Mouse (Mus musculus) spleen, postnatal 36 days (tissue): ENCODE data around the gene Adcy6.

Experiments used
- DNase-seq, 2 experiments: peaks; one replicate each; pipeline ENCODE4 v3.0.0; 2022; ENCODE audit warnings: low spot score in 2 of 2, mixed read lengths in 1 of 2

The Adcy6 gene

DNA sequence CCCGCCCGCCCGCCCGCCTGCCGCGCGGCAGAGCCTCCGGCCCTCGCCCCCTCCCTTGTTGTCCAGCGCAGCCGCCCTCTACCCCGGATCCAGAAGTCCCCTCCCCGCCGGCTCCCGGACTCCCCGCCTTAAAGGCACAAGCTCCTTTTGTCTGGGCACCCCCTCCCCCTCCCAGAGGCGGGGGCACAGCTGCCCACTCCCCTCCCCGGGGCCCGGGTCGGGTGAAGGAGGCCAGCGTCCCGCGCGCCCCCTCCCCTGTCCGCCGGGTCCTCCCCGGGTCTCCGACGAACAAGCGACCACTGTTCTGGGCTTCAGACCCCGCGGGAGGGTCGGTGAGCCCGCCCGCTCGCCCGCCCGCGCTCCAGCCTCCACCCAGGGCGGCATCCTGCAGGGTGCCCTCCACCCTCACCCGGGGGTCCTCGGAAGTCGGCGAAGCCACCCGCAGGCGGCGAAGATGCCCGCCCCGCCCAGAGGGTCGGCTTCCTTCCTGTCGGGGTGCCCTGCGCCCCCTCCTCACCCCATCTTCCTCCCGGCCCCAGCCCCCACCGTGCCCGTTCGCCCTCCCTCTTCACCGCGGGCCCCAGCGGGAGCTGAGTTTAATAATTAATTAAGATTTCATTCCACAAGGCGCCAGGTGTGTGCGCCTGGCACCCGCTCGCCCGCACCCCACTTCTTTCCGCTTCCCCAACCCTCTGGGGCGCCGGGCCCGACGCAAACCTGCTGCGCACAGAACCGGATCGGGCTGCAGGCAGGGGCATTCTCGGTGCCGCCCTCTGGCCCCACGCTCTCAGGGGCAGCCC, at the start of gene Adcy6:
Adcy6 (minus strand) TSS at position 746 of the 800 bp plus-strand sequence.
- peak in 1 of 2 experiments; percentile 39 for DNase-seq

DNA sequence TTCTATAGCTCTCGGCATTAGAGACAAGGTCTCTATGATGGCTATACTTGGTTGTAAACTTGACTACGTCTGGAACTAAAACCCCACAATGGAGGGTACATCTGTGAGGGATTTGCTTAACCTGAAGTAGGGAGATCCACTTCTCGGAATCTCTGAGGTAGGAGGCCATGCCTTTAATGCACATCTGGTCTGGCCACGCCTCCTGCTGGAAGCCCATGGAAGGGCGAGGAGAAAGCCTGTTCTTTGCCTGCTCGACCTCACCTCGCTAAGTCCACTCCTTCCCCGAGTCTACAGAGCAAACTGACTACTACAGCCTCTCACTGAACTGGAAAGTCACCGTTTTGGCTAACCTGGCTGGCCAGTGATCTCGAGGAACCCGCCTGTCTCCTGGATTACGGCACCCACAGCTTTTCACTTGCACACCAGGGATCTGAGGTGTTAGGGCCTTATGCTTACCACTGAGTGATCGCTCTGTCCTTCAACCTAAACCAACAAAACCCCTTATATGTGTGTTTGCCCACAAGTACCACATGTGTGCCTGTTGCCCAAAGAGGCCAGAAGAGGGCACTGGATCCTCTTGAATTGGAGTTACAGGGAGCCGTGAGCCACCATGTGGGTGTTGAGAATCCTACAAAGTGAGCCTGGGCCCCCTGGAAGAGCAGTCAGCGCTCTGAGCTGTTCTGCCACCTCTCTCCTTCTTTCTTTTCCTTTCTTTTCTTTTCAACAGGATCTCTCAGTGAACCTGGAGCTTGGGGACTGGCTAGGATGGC, 47.3 kb upstream of the Adcy6 start:
- no peak for DNase-seq

DNA sequence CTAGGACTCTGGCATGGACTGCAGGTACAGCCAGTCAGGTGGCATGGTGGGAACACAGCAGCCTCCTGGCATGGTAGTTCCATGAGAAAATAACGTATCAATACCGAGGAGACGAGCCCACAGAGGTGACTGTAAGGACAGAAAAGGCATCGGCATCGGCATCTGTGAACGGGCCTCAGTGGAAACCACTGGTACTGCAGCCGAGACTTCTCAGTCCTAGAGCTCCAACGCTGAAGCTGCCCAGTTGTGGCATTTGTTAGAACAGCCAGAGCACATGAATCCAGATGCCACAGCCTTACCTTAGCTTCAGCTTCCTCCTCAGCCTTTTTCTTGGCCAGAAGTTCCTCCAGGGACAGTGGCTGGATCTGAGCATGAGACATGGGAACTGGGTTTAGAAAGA, 42.3 kb upstream of the Adcy6 start:
- no peak for DNase-seq

DNA sequence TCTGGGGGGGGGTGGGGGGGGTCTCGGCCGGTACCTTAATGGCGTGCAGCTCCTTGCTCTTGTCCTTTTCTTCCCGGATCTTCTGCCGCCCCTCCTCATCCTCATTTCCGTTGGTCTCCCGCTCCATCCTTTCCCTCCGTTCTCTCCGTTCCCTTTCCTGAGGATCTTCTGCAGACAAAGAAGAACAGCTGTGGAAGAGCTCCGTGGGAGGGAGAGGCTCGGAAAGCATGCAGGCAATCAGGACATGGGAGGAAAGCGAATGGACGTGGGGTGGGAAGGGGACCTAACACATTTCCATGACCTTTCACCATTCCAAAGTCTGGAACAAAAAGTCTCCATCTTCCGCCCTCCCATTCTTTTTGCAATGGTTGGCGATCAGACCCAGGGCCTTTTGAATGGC, 41.6 kb upstream of the Adcy6 start:
- DNase-seq: no peak

DNA sequence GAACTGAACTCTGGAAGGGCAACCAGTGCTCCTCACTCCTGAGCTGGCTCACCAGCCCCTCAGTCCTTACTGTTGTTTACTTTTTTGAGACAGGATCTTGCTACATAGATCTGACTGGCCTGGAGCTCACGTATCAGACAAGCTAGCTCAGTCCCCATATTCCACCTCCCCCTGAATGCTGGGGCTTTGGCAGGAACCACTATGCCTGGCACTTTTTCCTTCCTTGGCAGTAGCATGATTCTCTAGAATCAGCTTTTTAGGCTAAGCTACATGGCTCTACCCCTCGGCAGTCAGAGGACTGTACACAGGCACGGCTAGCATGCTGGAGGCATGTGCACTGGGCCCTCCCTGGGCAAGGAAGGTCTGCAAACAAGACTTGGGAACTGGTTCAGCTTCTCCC, 38.2 kb upstream of the Adcy6 start:
- DNase-seq: no peak

DNA sequence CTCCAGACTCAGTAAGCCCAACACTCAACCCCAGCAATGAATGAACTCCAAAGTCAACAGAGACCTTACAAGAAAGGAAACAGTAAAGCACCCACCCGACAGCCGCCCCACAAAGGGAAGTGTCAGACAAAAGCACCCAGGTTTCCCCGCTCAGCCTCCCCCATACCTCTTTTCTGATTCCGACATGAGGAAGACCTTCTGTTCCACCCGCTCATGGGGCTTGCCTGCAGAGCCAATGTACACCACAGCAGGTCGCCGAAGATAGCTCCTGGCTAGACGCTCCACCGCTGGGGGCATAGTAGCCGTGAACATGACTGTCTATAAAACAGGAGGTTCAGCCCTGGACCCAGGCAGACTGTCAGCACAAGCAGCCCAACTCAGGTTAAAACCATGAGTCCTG, 37.4 kb upstream of the Adcy6 start:
- no peak for DNase-seq

DNA sequence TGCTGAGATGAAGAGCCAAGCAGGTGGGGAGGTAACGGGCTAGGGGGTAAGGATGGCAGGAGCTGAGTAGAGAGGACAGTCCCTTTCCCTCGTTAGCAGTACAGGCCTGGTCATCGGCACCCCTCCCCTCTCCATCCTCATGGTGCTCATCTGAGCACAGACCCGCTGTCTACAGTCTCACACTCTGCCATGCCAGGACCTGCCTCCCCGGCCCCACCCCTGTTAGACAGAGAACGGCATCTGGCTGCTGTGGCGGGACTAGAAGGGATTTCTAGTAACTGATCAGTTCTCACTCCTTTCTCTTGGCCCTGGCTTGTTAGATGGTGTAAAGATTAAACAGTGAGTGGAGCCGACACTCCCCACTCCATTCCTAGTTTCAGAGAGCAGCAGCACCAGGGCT, 36.9 kb upstream of the Adcy6 start:
- no peak for DNase-seq

DNA sequence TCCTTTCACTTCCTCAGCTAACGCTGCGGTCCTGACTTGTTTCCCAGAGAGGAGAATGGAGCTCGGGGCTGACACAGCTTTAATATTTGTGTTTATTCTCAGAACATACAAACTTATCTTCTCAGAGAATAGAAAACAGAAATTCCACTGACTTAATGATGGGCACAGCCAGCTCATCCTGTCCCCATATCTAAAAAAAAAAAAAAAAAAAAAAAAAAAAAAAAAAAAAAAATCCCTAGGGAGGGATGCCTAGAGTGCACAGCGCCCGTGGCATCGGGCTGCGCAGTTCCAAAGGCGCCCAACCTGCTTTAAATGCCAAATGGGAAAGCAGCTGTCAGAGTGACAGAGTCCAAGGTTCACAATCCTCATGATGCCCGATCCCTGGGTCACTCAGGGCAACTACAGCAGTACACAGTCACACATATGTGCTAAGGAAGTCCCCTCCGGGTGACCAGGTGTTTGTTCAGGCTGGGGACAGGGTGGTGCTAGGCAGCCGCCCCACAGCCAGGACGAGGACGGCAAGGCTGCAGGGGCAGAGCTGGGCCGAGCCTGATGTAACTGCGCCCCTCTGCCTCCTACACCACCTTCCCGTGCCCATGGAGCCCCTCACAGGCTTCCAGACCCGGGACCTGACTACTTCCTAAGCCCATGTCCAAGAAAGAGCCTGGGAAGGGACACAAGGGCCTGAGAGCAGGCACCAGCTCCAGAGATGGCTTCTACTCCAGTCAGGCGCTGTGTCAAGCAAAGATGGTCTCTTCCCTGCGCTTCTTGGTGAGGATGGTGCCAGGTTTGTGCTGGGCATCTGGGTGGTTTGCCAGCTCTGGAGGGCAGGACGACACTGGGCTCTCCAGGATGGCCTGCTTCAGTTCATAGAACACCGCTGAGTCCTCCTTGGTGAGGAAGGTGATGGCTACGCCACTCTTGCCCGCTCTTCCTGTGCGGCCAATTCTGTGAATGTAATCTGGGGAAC, 35.5 kb upstream of the Adcy6 start:
- no peak for DNase-seq

DNA sequence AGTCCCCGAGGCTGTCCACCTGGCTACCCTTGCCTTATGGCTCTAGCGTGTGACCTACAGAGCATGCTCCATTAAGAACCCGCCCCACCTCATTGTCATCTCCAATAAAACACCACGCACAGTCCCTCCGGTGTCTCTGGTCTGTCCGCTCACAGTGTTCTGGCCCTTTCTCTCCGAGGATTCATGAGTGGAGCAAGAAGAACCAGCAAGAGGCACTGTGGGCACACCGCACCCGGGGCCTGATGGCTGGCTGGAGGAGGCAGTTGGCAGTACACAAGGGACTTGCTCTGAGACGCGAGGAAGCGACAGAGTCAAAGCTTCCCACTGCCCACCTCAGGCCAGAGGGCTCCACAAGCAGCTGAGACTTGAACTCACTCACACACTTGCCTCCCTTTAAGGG, 34.5 kb upstream of the Adcy6 start:
- DNase-seq: no peak

DNA sequence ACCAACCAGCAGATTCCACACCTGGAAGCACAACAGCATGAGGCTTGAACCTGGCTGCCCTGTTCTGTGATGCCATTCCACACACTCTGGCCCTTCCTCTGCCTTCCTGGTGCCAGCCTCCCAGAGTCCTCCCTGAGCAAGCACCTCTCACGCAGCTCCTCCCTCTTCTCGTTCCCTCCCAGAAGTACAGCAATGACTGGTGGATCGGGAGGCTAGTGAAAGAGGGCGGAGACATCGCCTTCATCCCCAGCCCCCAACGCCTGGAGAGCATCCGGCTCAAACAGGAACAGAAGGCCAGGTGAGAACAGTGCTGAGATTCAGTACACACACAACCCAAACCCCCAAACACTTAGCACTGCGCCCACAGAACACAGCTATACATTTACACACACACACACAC, 30.3 kb upstream of the Adcy6 start:
- no peak for DNase-seq

DNA sequence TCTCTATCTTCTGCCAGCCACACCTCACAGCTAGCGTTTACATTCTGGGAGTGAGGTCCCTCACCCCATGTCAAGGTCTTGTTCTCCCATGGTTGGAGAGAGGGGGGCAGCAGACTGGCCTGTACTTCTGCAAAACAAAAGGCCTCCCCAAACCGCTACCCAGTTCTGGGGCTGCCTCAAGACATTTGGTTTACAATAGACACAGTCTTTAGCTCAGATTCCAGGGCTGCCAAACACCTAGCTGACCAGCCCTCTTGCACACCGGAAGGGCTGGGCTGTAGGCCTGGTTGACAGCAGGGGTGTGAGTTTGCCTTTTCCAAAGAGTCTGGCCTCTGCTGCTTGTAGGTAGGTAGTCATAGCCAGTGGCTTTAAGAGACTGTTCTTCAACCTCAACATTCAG, 27.3 kb upstream of the Adcy6 start:
- no peak for DNase-seq

DNA sequence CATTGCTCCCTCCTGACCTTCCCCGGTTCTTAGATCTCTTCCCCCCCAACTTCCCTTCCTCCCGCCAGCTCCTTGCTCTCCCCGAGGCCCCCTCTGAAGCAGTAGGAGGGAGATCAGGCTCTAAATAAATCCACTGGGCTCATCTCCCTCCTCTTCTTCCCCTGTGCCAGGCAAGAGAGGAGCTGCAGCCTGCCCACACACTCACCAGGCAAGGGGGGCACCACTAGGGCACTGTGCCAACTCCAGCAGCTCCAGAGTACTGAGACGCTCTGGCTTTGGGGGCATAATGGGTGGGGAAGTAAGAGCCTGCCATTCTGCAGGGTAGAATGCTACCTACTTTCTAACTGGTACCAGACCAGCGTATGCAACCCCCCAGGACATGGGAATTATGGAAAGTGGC, 26.6 kb upstream of the Adcy6 start:
- DNase-seq: no peak

DNA sequence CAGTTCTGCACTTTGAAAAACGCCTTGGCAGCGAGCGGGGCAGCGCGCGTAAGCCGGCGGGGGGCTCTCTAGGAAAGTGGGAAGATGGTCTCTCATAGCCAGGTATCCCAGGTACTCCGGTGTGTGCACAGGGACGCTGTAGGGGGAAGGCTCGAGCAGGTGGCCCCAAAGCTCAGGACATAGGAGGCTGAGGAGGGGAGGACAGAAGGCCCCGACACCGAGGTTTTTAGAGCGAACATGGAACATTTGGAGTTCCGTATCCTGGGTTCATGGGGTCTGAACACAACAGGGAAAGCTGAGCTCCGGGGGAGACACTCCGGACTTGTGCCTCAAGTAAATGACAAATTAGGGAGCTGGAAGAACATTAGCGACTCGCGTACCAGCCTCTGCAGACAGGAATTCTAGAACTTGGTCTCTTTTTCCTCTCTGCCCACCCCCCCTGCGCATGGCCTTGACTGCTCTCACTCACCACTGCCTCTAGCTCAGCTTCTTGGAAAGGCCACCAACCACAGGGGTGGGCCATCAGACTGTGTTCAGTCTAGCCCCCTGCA, 25.5 kb upstream of the Adcy6 start:
- no peak for DNase-seq

DNA sequence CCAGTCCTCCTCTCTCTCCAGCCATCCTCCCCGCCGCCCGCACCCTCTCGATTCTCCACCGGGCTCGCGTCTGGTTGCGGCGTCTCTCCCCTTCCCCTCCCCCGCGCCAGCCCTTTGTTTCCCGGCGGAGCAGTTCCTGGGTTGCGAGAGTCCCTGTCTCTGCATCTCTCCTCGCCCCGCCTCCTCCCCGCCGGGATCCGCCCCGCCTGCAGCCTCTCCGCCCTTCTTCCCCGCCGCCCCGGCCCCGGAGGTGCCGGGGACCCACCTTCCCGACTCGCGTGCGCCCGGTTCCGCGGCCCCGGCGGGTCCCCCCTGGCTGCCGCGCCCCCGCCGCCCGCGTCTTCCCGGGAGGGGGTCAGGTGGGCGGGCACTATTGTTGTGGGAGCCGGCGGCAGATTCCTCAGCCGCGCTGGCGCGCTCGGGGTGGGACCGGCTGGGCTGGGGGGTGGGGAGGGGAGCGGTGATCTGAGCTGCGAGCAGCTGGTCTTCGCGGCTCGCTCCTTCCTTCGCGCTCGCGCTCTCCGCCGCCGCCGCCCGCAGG, 24.7 kb upstream of the Adcy6 start:
- DNase-seq: peak; percentile 29

DNA sequence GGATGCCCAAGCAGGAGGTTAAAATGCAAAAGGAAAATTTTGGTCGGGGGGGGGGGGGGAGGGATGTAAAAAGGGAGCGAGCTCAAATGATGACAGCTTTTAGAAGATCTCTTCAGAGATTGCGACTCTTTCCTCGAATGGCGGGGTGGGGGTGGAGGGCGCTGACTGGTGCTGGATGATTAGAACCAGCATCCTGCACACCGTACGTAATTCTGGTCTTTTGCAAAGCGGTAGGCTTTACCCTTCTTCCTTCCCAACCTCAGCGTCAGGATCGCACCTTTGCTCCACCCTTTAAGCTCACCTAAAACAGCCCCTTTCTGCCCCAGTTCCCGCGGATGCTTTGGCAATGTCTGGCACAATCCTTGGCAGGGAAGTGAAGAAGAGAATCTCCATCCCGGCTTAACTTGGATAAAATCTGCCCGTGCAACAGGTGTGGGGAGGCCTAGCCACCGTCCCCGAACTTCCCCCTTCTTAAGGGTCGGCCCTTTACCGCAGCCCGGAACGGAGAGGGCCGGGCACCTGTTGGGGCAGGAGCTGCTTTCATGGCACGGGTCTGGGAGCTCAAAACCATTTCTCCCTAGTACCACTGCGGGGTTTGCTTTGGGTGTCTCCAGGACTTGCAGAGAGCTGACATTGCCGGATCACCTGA, 24.1 kb upstream of the Adcy6 start:
- DNase-seq: no peak

DNA sequence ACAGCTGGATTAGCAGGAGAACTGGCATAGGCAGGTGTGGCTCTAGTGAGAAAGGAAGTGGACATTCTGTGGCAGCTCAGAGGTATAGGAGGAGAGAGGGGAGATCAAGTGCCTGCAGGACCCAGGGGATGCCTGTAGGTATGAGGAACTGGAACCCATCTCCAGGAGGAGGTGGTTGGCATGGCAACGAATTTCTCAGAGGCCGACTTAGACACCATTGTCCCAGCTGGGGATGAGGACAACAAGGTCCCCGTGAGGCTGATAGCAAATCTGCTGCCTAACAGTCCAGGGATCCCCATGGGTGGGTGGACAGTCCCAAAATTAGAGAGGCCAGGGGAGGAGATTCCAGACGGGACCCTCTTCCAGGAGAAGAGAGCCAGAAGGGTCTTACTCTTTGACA, 23.0 kb upstream of the Adcy6 start:
- DNase-seq: no peak

DNA sequence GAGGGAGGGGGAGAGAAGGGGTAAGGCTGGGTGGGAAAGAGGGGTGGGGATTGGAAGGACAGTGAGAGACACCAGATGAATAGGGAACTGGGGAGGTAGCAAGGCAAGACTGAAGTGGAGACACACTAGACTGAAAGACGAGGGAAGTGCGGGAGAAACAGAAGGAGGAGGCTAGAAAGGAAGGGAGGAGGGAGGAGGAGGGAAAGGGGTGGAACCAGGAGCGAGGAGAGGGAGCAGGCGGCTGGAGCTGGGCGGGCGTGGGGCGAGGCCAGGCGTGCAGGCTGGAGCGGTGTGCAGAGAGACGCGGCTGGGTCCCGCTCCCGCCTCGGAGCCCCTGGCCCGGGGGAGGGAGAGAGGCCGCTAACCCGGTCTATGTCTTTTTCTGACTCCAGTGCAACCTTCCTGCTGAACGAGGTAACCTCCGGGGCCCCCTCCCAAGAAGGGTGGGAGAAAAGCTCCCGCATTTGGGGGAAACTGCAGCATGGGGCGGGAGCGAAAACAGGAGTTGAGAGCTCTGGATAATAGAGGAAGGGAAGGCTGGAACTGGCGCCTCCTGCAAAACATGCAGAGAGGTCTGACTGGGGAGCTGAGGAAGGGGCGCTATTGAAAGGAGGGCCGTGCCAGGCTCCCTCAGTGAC, 22.4 kb upstream of the Adcy6 start:
- no peak for DNase-seq

DNA sequence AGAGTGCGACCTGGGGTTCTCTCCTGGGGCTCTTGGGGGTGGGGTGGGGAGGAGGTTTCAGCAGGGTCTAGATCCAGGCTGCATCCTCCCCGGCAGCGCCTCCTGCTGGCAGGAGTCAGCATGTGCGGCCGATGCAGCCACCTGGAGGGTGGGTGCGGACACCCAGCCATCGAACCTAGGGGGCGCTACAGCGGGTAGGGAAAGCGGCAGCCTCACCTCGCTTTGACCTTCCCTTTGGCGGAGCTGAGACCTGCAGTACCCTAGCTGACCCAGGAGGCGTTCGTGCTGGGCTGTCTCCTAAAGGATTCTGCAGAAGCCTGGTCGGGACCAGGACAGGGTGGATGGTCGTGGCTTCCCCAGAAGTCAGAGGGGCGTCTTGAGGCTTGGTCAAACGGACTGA, 21.6 kb upstream of the Adcy6 start:
- DNase-seq: peak; percentile 24 to 34

DNA sequence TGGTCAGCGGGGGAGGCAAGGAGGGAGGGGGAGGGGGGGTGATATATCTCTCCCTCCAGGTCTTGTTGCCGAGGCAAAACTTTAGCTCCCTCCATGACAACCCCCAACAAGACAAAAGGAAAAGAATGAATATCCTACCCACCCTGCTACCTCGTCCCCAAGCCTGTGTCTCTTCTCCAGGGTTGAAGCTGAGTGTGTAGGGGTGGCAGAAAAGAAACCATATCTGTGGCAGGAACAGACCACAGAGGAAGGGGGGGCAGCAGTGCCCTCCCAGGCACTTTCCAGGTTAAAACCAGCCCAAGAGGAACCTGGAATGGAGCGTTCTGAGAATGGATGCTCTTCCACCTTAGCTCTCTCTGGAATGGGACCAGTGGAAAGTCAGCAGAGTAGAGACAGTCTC, 20.7 kb upstream of the Adcy6 start, which contains the start of gene Cacnb3:
Cacnb3 (plus strand) TSS at position 301 of the 400 bp plus-strand sequence.
- DNase-seq: no peak

DNA sequence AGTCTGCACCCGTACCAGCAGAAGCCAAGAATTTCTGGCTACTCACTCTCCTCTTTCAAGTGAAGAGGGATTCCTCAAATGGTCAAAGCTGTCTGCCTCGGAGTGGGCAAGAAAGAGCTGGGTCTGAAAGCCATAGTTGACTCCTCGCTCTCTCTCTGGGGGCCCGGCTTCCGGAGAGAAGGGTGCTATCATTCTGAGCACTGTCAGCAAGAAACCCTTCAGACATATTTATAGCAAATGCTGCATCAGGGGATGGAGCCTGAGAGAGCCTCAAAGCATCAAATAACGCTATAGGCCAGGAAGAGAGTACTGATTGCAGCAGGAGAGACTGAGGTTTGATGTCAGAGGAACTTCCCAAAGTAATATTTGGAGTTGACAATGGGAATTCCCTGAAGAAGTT, 19.6 kb upstream of the Adcy6 start:
- no peak for DNase-seq
